Mouse (Mus musculus): Measurements from ENCODE around the gene Tubgcp6.

- TF ChIP-seq GATA1 (IDR thresholded peaks at IDR 0.05; ENCODE audit: borderline replicate concordance, low read length) (no peak), FLI1 (IDR thresholded peaks at IDR 0.05; ENCODE audit: low read length) (no peak)
These were observed 13.7 kb upstream of the Tubgcp6 start for GRCm38 (mm10) chr15:89136461-89137155.

Measured in megakaryocyte, embryonic 14.5 days (primary cell).